Mouse (Mus musculus) kidney, postnatal 25 days (tissue): ENCODE results near the gene Lpo.

Source experiments
- DNase-seq, 2 experiments: peaks; one replicate each; pipeline ENCODE4 v3.0.0; 2021; ENCODE audit warnings: mixed read lengths in 2 of 2

The Lpo gene

DNA sequence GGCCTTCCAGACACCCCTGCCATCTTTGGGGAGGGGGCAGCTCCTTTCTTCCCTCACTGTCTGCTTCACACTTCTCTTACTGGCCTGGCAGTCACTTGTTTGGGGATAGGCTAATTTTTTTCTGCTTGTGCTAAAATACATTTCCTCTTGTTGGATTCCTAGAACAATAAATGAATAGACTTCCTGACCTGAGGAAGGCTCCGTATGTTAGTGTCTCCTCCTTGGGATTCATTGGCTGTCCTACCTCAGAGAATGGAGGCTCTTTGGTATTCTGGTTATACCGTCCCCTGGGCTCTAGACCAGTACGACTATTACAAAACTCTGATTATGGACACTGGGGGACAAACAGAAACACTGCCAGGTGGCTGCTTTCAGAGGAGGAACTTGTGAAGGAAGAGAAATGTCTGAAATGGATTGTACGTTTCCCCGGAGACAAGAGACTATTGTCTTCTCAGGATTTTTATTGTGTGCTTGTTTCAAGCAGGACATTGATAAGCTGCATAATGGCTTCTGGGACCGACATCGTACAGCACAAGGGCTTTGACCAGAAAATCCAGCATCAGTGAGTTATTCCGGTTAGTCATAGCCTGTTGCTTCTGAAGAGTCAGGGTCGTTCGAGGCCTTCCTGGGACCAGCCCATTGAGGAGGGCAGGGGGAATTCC, at the start of gene Lpo:
Gene Lpo (minus strand): TSS at position 51 of the 662 bp plus-strand sequence.
- no peak for DNase-seq

- DNase-seq = no peak
Observed at GRCm38 (mm10) chr11:87875436-87875835, 47.3 kb upstream of the Lpo start, which contains the start of gene Epx. Gene Epx (minus strand): TSS chr11:87875536.

DNA sequence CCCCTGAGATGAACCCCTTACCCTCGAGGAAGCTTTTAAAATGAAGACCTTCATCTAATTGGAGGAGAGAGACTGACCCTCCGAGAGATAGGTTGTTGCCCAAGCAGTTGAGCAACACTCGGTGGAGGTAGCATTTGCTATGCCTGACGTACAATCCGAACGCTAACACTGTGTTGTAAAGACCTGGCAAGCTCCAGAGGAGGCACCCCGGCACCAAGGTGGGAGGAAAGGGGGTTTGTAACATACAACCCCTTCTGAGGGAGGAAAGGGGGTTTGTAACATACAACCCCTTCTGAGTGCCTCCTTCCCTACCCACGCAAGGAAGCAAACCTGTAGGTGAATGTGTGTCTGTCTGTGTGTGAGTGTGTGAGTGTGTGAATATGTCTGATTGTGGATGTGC, 43.7 kb upstream of the Lpo start:
- no peak for DNase-seq

GRCm38 (mm10) chr11:87870096-87870495, 42.0 kb upstream of the Lpo start:
- no peak for DNase-seq

GRCm38 (mm10) chr11:87866891-87867290, 38.8 kb upstream of the Lpo start:
- peak in 1 of 2 experiments; percentile 45 for DNase-seq

DNA sequence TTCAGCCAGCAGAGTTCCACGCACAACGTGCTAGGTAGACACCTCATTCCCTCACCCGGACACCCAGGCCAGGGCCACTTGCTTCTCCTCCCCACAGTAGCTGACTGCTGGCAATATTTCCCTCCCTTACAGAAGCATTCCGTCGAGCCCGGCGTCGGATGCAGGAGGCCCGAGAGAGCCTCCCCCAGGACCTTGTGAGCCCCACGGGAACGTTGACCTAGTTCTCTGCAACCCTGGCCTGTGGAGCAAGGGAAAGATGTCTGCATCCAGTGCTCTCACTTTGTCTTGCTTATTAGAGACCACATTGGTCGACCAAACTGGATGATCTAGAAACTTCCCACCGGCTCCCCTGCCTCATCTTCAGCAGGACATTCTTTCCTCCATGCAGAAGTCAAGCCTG, 34.7 kb upstream of the Lpo start:
- no peak for DNase-seq

DNA sequence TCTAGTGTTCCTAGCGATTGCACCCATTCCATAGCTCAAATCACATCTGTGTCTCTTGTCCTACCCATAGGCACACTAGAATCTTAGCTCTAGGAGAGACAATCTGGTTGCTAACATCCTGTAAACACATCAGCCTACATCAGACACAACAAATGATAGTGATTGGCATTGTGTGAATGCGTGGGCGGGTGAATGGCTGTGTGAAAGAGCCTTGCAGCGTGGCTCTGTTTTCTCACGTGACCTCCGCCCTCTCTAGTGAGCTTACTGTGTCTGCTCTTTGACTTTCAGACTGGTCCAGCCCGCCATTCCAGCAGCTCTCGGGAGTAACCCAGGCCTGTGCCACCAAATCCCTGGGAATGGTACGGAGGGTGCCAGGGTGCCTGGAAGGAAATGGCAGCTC, 32.3 kb upstream of the Lpo start:
- no peak for DNase-seq

GRCm38 (mm10) chr11:87859273-87859672, 31.2 kb upstream of the Lpo start:
- no peak for DNase-seq

GRCm38 (mm10) chr11:87854550-87854949, 26.5 kb upstream of the Lpo start:
- DNase-seq = no peak

- DNase-seq = no peak
Observed at GRCm38 (mm10) chr11:87853597-87853954, 25.5 kb upstream of the Lpo start.

- peak; percentile 95 to 96 for DNase-seq
Observed at GRCm38 (mm10) chr11:87852690-87853596, 24.9 kb upstream of the Lpo start, which contains the start of gene Mks1. Gene Mks1 (plus strand): TSS chr11:87853215.

DNA sequence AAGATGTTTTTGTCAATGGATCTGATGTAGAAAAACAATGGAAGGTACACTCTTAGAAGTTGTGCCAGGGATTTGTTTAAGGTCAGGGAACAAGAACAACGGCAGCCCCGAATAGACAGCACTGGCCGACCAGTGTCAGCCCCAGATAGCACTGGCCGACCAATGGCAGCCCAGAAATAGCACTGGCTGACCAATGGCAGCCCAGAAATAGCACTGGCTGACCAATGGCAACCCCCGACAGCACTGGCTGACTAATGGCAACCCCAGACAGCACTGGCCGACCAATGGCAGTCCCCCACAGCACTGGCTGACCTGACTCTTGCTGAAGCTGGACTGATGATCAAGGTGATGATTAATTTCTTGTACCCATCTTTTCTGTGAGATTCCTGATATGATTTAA, 19.8 kb upstream of the Lpo start:
- no peak for DNase-seq

DNA sequence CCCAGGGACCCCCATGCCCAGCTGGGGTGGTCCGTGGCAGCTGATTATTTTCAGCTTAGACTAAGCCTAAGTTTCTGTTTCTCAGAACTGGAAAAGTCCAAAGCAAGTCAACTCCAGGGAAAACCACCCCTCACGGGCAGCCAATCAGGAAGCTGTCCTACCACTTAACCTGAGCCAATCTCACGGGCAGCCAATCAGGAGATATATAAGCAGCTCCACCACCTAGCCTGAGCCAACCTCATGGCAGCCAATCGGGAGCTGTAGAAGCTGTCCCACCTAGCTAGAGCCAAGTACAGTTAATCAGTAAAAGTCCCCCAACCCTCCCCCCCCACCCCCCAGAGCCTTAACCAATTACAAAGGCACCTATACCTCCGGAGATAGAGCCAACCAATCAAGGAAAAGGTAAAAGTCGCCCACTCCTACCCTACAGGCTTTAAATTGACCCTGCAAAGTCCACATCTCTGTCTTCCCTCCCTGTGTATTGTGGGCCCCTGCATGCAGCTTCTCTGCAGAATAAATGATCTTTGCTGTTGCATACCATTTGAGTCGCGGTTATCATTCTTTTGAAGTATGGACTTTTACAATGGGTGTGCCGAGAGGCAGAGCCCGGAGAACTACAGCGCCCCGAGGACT, 19.0 kb upstream of the Lpo start:
- peak in 1 of 2 experiments; percentile 57 for DNase-seq

DNA sequence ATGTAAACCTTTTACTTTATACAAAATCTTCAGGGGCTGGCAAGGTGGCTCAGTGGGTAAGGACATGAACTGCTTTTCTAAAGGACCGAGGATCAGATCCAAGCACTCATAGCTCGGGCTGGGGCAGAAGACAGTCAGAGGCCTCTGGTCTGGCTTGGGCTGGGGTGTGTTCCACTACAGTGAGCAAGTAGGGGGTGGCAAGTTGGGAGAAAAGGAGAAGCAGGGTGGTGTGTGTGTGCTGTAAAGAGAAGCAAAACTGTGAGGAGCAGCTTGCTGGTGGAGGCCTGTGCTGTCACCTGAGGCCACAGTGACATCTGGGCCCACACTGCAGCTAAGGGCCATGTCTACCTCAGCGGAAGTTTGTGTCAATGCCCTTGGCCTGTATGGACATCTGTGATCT, 13.3 kb upstream of the Lpo start:
- no peak for DNase-seq

DNA sequence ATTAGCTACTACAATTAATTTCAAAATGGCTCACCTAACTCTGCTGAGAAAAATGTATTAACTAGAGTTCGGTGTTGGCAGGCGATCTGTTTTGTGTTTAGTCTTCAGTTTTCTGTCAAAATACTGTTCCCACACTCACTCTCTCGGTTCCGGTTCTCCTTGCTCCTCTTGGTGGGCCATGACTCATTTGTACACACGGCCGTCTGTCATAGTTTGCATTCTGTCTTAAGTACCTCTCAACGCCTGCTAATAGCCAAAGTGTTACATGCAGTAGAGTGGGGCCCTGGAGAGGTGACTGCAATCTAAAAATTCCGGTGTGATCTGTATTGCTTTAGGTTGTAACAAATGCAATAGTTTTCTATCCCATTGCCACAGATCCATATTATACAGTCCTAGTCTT, 12.6 kb upstream of the Lpo start:
- DNase-seq = no peak

DNA sequence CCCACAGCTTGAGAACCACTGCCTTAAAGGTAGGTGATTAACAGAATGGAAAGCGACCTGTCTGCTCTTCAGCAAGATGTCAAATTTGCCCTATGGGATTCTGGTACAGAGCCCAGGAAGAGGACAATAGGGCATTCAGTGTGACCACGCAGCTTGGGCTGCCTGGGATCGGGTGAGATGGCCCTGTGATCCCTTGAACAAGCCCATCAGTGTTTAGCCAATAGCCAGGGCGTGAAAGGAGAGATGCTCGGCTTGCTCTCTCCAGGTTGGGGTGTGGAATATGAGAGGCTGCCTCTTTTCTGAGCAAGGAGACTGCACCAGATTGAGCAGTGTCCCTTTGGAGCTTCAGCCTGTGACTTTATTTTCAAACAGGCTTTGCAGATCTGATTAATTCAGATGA, 6.6 kb downstream of the Lpo start:
- DNase-seq = no peak

DNA sequence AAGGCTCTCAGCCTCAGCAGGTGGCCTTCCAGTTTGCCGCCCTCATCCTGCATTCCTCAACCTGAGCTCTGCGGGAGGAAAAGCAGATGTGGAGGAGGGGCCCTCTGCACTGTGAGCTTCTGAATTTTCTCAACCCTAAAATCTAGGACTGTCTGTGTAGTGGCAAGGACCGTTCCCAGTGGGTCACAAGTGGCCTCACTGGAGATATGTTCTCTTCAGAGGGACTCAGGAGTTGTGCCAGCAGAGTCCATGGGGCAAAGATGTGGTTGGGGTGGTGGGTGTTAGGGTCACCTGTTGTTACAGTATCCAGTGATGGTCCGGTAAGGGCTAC, 10.7 kb downstream of the Lpo start:
- no peak for DNase-seq

DNA sequence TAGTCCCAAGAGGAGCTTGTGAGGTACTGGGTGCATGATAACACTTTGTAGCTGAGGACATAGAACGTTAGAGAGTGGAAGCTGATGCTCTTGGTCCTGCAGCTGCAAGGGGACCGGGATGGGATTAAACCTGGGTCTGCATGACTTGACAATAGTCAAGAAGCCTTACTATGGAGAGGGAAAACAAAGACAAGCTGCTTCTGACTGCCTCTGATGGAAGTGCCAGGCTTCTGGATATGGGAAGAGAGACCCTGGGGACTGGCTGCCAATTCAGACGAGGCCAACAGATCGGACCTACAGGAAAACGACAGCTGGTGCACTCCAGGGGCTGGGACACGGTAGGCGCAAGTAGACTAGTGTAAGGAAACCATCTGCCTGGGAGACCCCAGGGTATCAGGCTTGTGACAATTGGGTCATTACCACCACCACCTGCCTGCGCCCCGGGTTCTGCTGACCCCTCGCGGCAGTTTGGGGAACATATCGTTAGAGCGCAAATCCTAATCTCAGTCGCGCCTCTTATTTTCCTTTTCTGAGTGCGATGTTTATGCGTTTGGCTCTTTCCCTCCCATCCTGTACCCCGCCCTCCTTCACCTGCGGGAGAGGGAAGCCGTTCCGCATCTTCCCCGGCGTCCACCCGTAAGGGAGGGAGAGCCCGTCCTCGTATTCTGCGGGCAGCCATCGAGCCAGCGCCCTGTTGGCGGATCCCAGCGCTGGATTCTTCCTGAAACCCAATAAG, 11.2 kb downstream of the Lpo start:
- DNase-seq = peak in 1 of 2 experiments; percentile 22

- DNase-seq = no peak
Observed at GRCm38 (mm10) chr11:87814831-87815230, 13.3 kb downstream of the Lpo start.

DNA sequence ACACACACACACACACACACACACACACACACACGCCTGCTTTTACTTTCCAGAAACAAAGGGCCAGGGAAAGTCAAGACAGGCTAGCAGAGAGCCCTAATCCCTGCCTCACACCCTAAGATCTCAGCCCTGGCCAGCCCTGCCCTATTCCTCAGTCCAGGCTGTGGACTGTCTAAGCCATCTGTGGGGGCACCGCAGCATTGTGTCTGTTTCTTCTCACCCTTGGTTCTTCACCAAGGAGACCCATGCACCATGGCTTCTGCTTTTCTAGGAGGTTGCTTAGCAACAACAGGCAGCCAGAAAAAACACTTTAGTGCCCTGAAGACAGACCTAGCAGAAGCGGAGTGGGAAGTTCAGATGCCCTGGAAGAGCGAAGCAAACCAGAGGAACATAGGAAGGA, 16.7 kb downstream of the Lpo start:
- no peak for DNase-seq

GRCm38 (mm10) chr11:87808236-87808635, 19.9 kb downstream of the Lpo start:
- no peak for DNase-seq

GRCm38 (mm10) chr11:87807433-87807832, 20.7 kb downstream of the Lpo start:
- DNase-seq = no peak

DNA sequence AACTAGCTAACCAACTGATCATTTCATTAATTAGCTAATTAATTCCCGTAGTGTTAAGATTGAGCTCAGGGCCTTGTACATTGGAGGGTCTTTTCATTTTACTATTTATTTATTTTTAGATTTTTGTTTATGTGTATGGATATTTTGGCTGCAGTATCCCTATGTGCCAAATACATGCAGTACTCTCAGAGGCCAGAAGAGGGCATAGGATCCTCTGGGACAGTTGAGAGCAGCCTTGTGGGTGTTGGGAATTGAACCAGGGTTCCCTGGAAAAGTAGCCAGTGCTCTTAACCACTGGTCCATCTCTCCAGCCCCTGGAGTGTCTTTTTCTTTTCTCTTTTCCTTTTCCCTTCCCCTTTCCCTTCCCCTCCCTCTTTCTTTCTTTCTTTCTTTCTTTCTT, 22.6 kb downstream of the Lpo start:
- peak in 1 of 2 experiments; percentile 51 for DNase-seq
